Comparison of ENCODE assay signal across 8 mouse cellular contexts in genomic region chr16:18288166-18288565, GRCm38 (mm10). TPM values are rescaled to one million over a fixed set of nuclear protein-coding genes. Genes with fewer than 3 reads are reported as not detected.
DNase-seq lines count a peak whose midpoint lies in the region; ATAC-seq and TF ChIP-seq lines count a peak whose summit lies in the region.

No protein-coding gene starts in this region.

- peak overlapping the region; percentile 82 for H3K4me2 ChIP-seq in heart, embryonic 15.5 days
- H3K4me2 ChIP-seq in liver, postnatal 0 days (ENCODE audit: low read depth, low read length) = peak overlapping the region; percentile 80
- peak overlapping the region; percentile 77 for H3K4me2 ChIP-seq in stomach, postnatal 0 days (replicated peaks; ENCODE audit: low read depth)

- peak overlapping the region; percentile 95 for H3K4me3 ChIP-seq in heart, embryonic 15.5 days
- H3K4me3 ChIP-seq in liver, postnatal 0 days (ENCODE audit: low read depth, low read length) = peak overlapping the region; percentile 90
- H3K4me3 ChIP-seq in stomach, postnatal 0 days (ENCODE audit: low read depth, low read length) = peak overlapping the region; percentile 85

- H3K4me1 ChIP-seq in heart, embryonic 15.5 days (replicated peaks) = peaks cover 34% of the 10 kb centered on the region
- peaks cover 20% of the 10 kb centered on the region for H3K4me1 ChIP-seq in liver, postnatal 0 days (ENCODE audit: insufficient read depth)
- H3K4me1 ChIP-seq in stomach, postnatal 0 days (replicated peaks; ENCODE audit: control insufficient read depth, insufficient read depth) = peaks cover 6% of the 10 kb centered on the region

- H3K27me3 ChIP-seq in heart, embryonic 15.5 days = no peaks in the 10 kb centered on the region
- H3K27me3 ChIP-seq in liver, postnatal 0 days (ENCODE audit: insufficient read depth, low read length) = no peaks in the 10 kb centered on the region
- H3K27me3 ChIP-seq in stomach, postnatal 0 days (ENCODE audit: control insufficient read depth, insufficient read depth, low read length) = no peaks in the 10 kb centered on the region

- intact Hi-C loops in gastrocnemius, postnatal 36 days (cut with DNase I) = loop anchor here (5.0 kb wide), 1 partner anchor 36 kb away; no protein-coding TSS in a partner anchor

- no peaks in the 10 kb centered on the region for H3K9me3 ChIP-seq in heart, embryonic 15.5 days (replicated peaks)
- H3K9me3 ChIP-seq in liver, postnatal 0 days (ENCODE audit: low read length) = no peaks in the 10 kb centered on the region
- H3K9me3 ChIP-seq in stomach, postnatal 0 days (ENCODE audit: control insufficient read depth, low read length) = no peaks in the 10 kb centered on the region

- peak overlapping the region; percentile 95 for H3K27ac ChIP-seq in heart, embryonic 15.5 days
- H3K27ac ChIP-seq in liver, postnatal 0 days (ENCODE audit: low read depth) = peak overlapping the region; percentile 92; the same call in 1 of the 2 replicates
- H3K27ac ChIP-seq in stomach, postnatal 0 days (replicated peaks) = peak overlapping the region; percentile 94

- peak; percentile 20 for DNase-seq in adrenal gland, adult 8-10 months
- no peak for DNase-seq in adrenal gland, postnatal 25 days
- DNase-seq in 3134 (ENCODE audit: extremely low read depth, insufficient read length, low spot score) = peak; percentile 25
- peak; percentile 45 for DNase-seq in cerebellum, adult 9-11 months
- peak; percentile 22 for DNase-seq in liver, postnatal 0 days
- DNase-seq in stomach, postnatal 0 days (ENCODE audit: low spot score) = peak; percentile 31
- no peak for DNase-seq in gastrocnemius, postnatal 36 days

- H3K36me3 ChIP-seq in heart, embryonic 15.5 days = peaks cover 18% of the 10 kb centered on the region
- peaks cover 27% of the 10 kb centered on the region for H3K36me3 ChIP-seq in liver, postnatal 0 days (replicated peaks; ENCODE audit: insufficient read depth, low read length)
- peaks cover 13% of the 10 kb centered on the region for H3K36me3 ChIP-seq in stomach, postnatal 0 days (ENCODE audit: control insufficient read depth, insufficient read depth, low read length)

- H3K9ac ChIP-seq in heart, embryonic 15.5 days = peak overlapping the region; percentile 99
- H3K9ac ChIP-seq in liver, postnatal 0 days (replicated peaks) = peak overlapping the region; percentile 90
- H3K9ac ChIP-seq in stomach, postnatal 0 days (ENCODE audit: low read length) = peak overlapping the region; percentile 92

- no peak for TF ChIP-seq EP300 in liver, postnatal 0 days (IDR thresholded peaks at IDR 0.05; ENCODE audit: low read depth)
- no peak for TF ChIP-seq EP300 in stomach, postnatal 0 days (optimal IDR thresholded peaks at IDR 0.05)

- ATAC-seq in heart, embryonic 15.5 days (replicated peaks; ENCODE audit: insufficient number of reproducible peaks, insufficient read depth, low FRiP score, low read depth) = no peak
- no peak for ATAC-seq in liver, postnatal 0 days
- ATAC-seq in stomach, postnatal 0 days (ENCODE audit: low FRiP score, low TSS enrichment) = no peak

- WGBS in heart, embryonic 15.5 days = 2% methylated on average over 4 of the region's 4 CpGs
- 0% methylated on average over 4 of the region's 4 CpGs for WGBS in liver, postnatal 0 days (ENCODE audit: insufficient replicate concordance)
- under 1% methylated on average over 4 of the region's 4 CpGs for WGBS in stomach, postnatal 0 days

- no peak for TF ChIP-seq CTCF in liver, postnatal 0 days (IDR thresholded peaks at IDR 0.05; ENCODE audit: low read depth)
- TF ChIP-seq CTCF in stomach, postnatal 0 days (IDR thresholded peaks at IDR 0.05; ENCODE audit: low read depth) = no peak

RNA-seq across cellular contexts. Expression of gene Dgcr8, which starts 0.9 kb away (rescaled TPM):
- 10 to 100 TPM; 24.4 to 48.7 (median 32.9) TPM for total RNA-seq in adrenal gland, adult 8-10 months (2022)
- total RNA-seq in adrenal gland, postnatal 25 days (2021) = 37.2 and 39.0 TPM in 2 replicates
- 15.8 and 19.6 TPM in 2 replicates for polyA plus RNA-seq in heart, embryonic 15.5 days (2015; fragmentation: Nextera tagmentation; extraction: Ambion mirVana)
- 5.4 and 9.2 TPM in 2 replicates for polyA plus RNA-seq in liver, postnatal 0 days (2015; fragmentation: Nextera tagmentation; extraction: Ambion mirVana)
- polyA plus RNA-seq in stomach, postnatal 0 days (2015; fragmentation: Nextera tagmentation; extraction: Ambion mirVana) = 8.1 and 8.4 TPM in 2 replicates
- total RNA-seq in gastrocnemius, postnatal 36 days (2021) = 10 to 100 TPM; 13.8 to 14.6 TPM

RNA-seq across cellular contexts. Expression of gene Gm49776, which starts 30.0 kb away (rescaled TPM):
- total RNA-seq in adrenal gland, adult 8-10 months (2022) = not detected
- not detected in 2 replicates for total RNA-seq in adrenal gland, postnatal 25 days (2021)
- polyA plus RNA-seq in heart, embryonic 15.5 days (2015; fragmentation: Nextera tagmentation; extraction: Ambion mirVana) = 1.2 and 2.4 TPM in 2 replicates
- polyA plus RNA-seq in liver, postnatal 0 days (2015; fragmentation: Nextera tagmentation; extraction: Ambion mirVana) = 1.1 TPM in 1 of 2 replicates, not detected in the other
- polyA plus RNA-seq in stomach, postnatal 0 days (2015; fragmentation: Nextera tagmentation; extraction: Ambion mirVana) = 0.67 and 1.8 TPM in 2 replicates
- not detected for total RNA-seq in gastrocnemius, postnatal 36 days (2021)

RNA-seq across cellular contexts. Expression of gene Ranbp1, which starts 39.6 kb away (rescaled TPM):
- 100 to 1,000 TPM in 3 of 4 experiments, 10 to 100 TPM in 1; 98.7 to 146 (median 114) TPM for total RNA-seq in adrenal gland, adult 8-10 months (2022)
- total RNA-seq in adrenal gland, postnatal 25 days (2021) = 139 and 168 TPM in 2 replicates
- polyA plus RNA-seq in heart, embryonic 15.5 days (2015; fragmentation: Nextera tagmentation; extraction: Ambion mirVana) = 301 and 339 TPM in 2 replicates
- 156 and 160 TPM in 2 replicates for polyA plus RNA-seq in liver, postnatal 0 days (2015; fragmentation: Nextera tagmentation; extraction: Ambion mirVana)
- polyA plus RNA-seq in stomach, postnatal 0 days (2015; fragmentation: Nextera tagmentation; extraction: Ambion mirVana) = 236 and 273 TPM in 2 replicates
- total RNA-seq in gastrocnemius, postnatal 36 days (2021) = 10 to 100 TPM; 18.3 to 20.6 TPM

RNA-seq across cellular contexts. Expression of gene Trmt2a, which starts 39.7 kb away (rescaled TPM):
- 10 to 100 TPM; 49.8 to 66.4 (median 59.1) TPM for total RNA-seq in adrenal gland, adult 8-10 months (2022)
- total RNA-seq in adrenal gland, postnatal 25 days (2021) = 60.1 and 63.9 TPM in 2 replicates
- 44.1 and 75.4 TPM in 2 replicates for polyA plus RNA-seq in heart, embryonic 15.5 days (2015; fragmentation: Nextera tagmentation; extraction: Ambion mirVana)
- 22.9 and 23.3 TPM in 2 replicates for polyA plus RNA-seq in liver, postnatal 0 days (2015; fragmentation: Nextera tagmentation; extraction: Ambion mirVana)
- 35.4 and 39.8 TPM in 2 replicates for polyA plus RNA-seq in stomach, postnatal 0 days (2015; fragmentation: Nextera tagmentation; extraction: Ambion mirVana)
- 10 to 100 TPM in 1 of 2 experiments, 1 to 10 TPM in 1; 8.8 to 10.4 TPM for total RNA-seq in gastrocnemius, postnatal 36 days (2021)

RNA-seq across cellular contexts. Expression of gene Zdhhc8, which starts 53.2 kb away (rescaled TPM):
- total RNA-seq in adrenal gland, adult 8-10 months (2022) = 10 to 100 TPM; 20.5 to 33.0 (median 27.2) TPM
- 21.5 and 26.8 TPM in 2 replicates for total RNA-seq in adrenal gland, postnatal 25 days (2021)
- polyA plus RNA-seq in heart, embryonic 15.5 days (2015; fragmentation: Nextera tagmentation; extraction: Ambion mirVana) = 18.8 and 29.3 TPM in 2 replicates
- polyA plus RNA-seq in liver, postnatal 0 days (2015; fragmentation: Nextera tagmentation; extraction: Ambion mirVana) = 1.3 and 1.6 TPM in 2 replicates
- polyA plus RNA-seq in stomach, postnatal 0 days (2015; fragmentation: Nextera tagmentation; extraction: Ambion mirVana) = 6.8 and 7.8 TPM in 2 replicates
- 10 to 100 TPM; 23.1 to 23.4 TPM for total RNA-seq in gastrocnemius, postnatal 36 days (2021)

Comparison
In these comparisons a context has a peak if more than half of its experiments do, and no peak if none do; other contexts are left out.
1. DNase-seq: peak in adrenal gland, adult 8-10 months (single experiment), 3134 (single experiment), cerebellum, adult 9-11 months (single experiment), liver, postnatal 0 days (single experiment) and stomach, postnatal 0 days (single experiment); none in adrenal gland, postnatal 25 days (single experiment) and gastrocnemius, postnatal 36 days (0 of 2).
2. Peak in every context shown above with its lines, with median percentiles within 50 percentile points of each other: H3K27ac ChIP-seq, H3K4me2 ChIP-seq, H3K4me3 ChIP-seq and H3K9ac ChIP-seq.